Mouse (Mus musculus) ES-Bruce4 (cell line): Measurements from ENCODE around the gene Kcnh6. TPM values are rescaled to one million over a fixed set of nuclear protein-coding genes. Genes with fewer than 3 reads are reported as not detected.

Experiments used
- H3K27ac ChIP-seq: 2 replicates; pipeline ENCODE4 v1.5.1; 2012; ENCODE audit warnings: low read length, inconsistent platforms; ENCODE audit not compliant: insufficient read depth
- H3K27me3 ChIP-seq: 2 replicates; pipeline ENCODE4 v1.6.1; 2012; ENCODE audit warnings: mild to moderate bottlenecking, low read length, inconsistent platforms; ENCODE audit not compliant: control insufficient read depth, poor library complexity, insufficient read depth, severe bottlenecking
- H3K36me3 ChIP-seq: 2 replicates; pipeline ENCODE4 v1.6.1; 2012; ENCODE audit warnings: inconsistent platforms, mild to moderate bottlenecking, low read length, moderate library complexity; ENCODE audit not compliant: control insufficient read depth, poor library complexity, insufficient read depth, severe bottlenecking
- H3K4me1 ChIP-seq: one replicate; pipeline ENCODE4 v1.8.1; 2011; ENCODE audit warnings: low read length; ENCODE audit not compliant: control insufficient read depth, insufficient read depth
- H3K4me3 ChIP-seq: 2 replicates; pipeline ENCODE4 v1.5.1; 2011; ENCODE audit warnings: low read depth, mild to moderate bottlenecking, low read length
- H3K9ac ChIP-seq: 2 replicates; pipeline ENCODE4 v1.6.1; 2012; ENCODE audit warnings: low read depth, mild to moderate bottlenecking, inconsistent platforms; ENCODE audit not compliant: poor library complexity, severe bottlenecking
- H3K9me3 ChIP-seq: replicated peaks from 2 replicates; pipeline ENCODE4 v1.6.1; 2012; ENCODE audit warnings: mild to moderate bottlenecking, low read length, inconsistent platforms; ENCODE audit not compliant: control insufficient read depth, poor library complexity, insufficient read depth, severe bottlenecking
- CTCF ChIP-seq: IDR thresholded peaks from one replicate; pipeline ENCODE4 v1.8.1; 2011; ENCODE audit warnings: low read depth, low read length
- EP300 ChIP-seq: IDR thresholded peaks from 2 replicates; pipeline ENCODE4 v1.6.1; 2011; ENCODE audit warnings: low read depth, low read length; ENCODE audit not compliant: insufficient read depth
- POLR2A ChIP-seq: IDR thresholded peaks from one replicate; pipeline ENCODE4 v1.8.1; 2011; ENCODE audit warnings: low read length; ENCODE audit not compliant: insufficient read depth
- polyA plus RNA-seq: library from polyadenylated mRNA; stranded (reverse); fragments of >200 nt; gene quantifications from 2 replicates; pipeline ENCODE4 v1.2.4, GENCODE M21; 2011; ENCODE audit warnings: low read depth; ENCODE audit not compliant: missing spikeins, insufficient read depth, insufficient read length

Gene Kcnh6
- polyA plus RNA-seq, 1 experiment = 0.21 TPM

GRCm38 (mm10) chr11:106001718-106002117, 6.2 kb upstream of the Kcnh6 start:
- Histone ChIP-seq H3K4me3 (no peak overlapping the region), H3K9me3 (no peaks in the 10 kb centered on the region), H3K36me3 (no peaks in the 10 kb centered on the region), H3K9ac (no peak overlapping the region), H3K27ac (no peak overlapping the region), H3K27me3 (no peaks in the 10 kb centered on the region), H3K4me1 (no peaks in the 10 kb centered on the region)
- TF ChIP-seq CTCF = no peak
- TF ChIP-seq EP300 = no peak
- TF ChIP-seq POLR2A = no peak

- Histone ChIP-seq H3K9me3 (no peaks in the 10 kb centered on the region), H3K27me3 (no peaks in the 10 kb centered on the region), H3K27ac (no peak overlapping the region), H3K4me3 (no peak overlapping the region), H3K4me1 (no peaks in the 10 kb centered on the region), H3K9ac (no peak overlapping the region), H3K36me3 (no peaks in the 10 kb centered on the region)
- TF ChIP-seq CTCF (no peak), POLR2A (no peak), EP300 (no peak)
These were observed 3.3 kb upstream of the Kcnh6 start for GRCm38 (mm10) chr11:106004576-106004975.

DNA sequence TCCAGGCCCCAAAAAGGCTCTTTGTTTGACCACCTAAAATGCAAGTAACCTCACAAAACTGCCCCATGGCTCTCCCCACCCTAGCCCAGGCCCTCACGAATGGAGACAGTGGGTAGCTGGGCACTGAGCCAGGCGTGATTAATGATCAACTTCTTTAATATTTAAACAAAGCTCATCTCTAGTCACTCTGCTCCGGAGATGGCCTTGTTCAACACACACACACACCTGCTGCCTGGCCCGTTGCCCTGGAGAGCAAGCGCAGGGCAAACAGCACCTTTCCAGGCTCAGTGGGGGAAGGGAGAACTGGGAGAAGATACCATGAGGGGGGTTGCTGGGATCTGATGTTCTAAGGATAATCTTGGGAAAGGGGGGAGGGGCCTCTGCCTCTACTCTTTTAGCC, 2.0 kb upstream of the Kcnh6 start:
- Histone ChIP-seq H3K36me3 (no peaks in the 10 kb centered on the region), H3K9ac (no peak overlapping the region), H3K9me3 (no peaks in the 10 kb centered on the region), H3K27me3 (no peaks in the 10 kb centered on the region), H3K4me3 (no peak overlapping the region), H3K27ac (no peak overlapping the region), H3K4me1 (no peaks in the 10 kb centered on the region)
- TF ChIP-seq POLR2A = no peak
- no peak for TF ChIP-seq EP300
- no peak for TF ChIP-seq CTCF

DNA sequence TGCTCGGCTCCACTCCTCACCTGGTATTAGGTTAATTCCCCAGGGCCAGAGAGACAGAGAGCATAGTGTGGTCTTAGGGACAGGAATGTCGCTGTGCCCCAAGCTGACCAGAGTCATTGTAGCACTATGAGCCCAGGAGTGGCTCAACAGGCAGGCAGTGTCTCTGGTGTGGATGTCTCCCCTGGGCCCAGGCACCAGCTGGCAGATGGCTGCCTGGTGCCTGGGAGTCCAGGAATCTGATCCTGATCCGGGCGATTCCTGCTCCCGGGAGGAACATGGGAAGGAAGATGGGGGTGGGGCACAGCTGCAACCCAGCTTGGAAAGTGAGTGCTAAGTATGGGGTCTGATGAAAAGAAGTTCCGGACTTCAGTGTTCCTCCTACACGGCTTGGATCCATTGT, 4.8 kb downstream of the Kcnh6 start:
- no peak for TF ChIP-seq EP300
- TF ChIP-seq CTCF = no peak
- TF ChIP-seq POLR2A = no peak
- H3K4me1 ChIP-seq = no peaks in the 10 kb centered on the region
- no peaks in the 10 kb centered on the region for H3K36me3 ChIP-seq

GRCm38 (mm10) chr11:106013556-106014225, 5.8 kb downstream of the Kcnh6 start:
- H3K36me3 ChIP-seq = no peaks in the 10 kb centered on the region
- H3K27ac ChIP-seq = no peak overlapping the region
- no peak overlapping the region for H3K9ac ChIP-seq
- TF ChIP-seq CTCF = no peak
- TF ChIP-seq POLR2A = no peak
- no peak for TF ChIP-seq EP300
- no peaks in the 10 kb centered on the region for H3K9me3 ChIP-seq
- no peaks in the 10 kb centered on the region for H3K27me3 ChIP-seq
- H3K4me3 ChIP-seq = no peak overlapping the region
- no peaks in the 10 kb centered on the region for H3K4me1 ChIP-seq

More for the DNA sequence above, 4.8 kb downstream of the Kcnh6 start:
- Histone ChIP-seq H3K27me3 (no peaks in the 10 kb centered on the region), H3K9ac (no peak overlapping the region), H3K4me3 (no peak overlapping the region), H3K27ac (no peak overlapping the region), H3K9me3 (no peaks in the 10 kb centered on the region)

DNA sequence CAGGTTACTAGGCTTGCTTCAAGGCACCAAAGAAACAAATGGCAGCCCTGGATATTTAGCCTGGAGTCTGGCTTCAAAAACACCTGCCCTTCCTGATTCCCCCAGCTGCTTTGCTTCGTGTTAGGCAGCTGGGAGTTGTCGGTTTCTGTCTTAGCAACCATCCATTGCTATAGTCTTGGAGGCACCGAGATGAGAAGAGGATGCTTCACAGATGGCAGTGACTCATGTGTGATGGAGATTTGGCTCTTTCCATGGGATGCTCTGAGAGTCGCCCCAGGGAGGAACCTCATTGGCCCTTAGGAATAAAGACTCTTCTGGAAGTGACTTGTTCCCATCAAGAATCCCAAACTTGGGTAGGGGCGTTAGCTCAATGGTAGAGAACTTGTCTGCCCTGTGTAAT, 8.5 kb downstream of the Kcnh6 start:
- Histone ChIP-seq H3K27ac (no peak overlapping the region), H3K36me3 (no peaks in the 10 kb centered on the region), H3K4me3 (no peak overlapping the region), H3K4me1 (peaks cover 3% of the 10 kb centered on the region), H3K27me3 (no peaks in the 10 kb centered on the region), H3K9me3 (no peaks in the 10 kb centered on the region), H3K9ac (no peak overlapping the region)
- no peak for TF ChIP-seq EP300
- no peak for TF ChIP-seq POLR2A
- no peak for TF ChIP-seq CTCF
